Mouse (Mus musculus) urinary bladder, postnatal 25 days (tissue): ENCODE measurements around the gene Draxin.
A peak's percentile ranks its signal among the peaks of the same experiment; 100 is the strongest.
"Not testable (repeated sequence)": the region's sequence is repeated elsewhere in the genome, so short reads cannot be mapped to it uniquely, and the experiment has no call there.

Experiments used
- DNase-seq: peaks from one replicate; pipeline ENCODE4 v3.0.0; 2022; ENCODE audit warnings: low spot score

Gene Draxin

DNA sequence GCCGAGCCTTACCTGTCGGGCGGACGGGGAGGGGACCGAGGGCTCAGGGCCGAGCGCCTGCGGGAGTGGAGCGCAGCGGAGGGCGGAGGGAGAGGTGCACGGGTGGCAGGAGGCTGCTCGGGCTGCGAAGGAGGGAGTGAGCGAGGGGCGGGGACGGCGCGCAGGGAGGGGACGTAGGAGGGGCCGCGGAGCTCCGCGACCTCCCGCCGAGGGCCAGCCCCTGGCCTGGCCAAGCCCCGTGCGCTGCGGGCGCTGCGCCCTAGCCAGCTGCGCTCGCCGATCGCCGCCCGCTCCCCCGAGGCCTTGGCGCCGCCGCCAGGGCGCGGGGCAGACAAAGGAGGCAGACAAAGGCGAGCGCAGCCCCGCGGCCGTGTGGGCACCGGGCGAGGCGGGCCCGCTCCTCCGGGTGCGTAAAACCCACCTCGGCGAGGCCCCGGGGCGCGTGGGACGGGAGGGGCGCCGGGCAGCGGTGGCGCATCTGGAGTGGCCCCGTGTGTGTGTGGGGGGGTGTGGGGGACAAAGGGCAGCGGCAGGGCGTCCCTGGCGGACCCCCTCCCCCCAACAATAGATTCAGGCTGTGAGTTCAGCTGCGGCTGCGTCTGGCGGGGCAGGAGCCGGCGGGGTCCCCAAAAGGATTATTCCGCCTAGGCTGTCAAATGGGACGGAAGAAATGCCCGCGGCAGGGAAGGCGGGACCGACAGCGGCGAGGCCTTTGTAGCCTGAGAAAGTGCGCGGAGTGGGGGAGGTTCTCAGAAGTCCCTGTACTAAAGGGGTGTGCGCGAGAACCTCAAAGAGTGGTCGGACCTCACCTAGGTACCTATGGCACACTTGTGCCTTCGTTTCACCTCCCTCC is at the start of gene Draxin:
Gene Draxin (minus strand): TSS at position 138 of the 853 bp plus-strand sequence.
- no peak for DNase-seq

DNA sequence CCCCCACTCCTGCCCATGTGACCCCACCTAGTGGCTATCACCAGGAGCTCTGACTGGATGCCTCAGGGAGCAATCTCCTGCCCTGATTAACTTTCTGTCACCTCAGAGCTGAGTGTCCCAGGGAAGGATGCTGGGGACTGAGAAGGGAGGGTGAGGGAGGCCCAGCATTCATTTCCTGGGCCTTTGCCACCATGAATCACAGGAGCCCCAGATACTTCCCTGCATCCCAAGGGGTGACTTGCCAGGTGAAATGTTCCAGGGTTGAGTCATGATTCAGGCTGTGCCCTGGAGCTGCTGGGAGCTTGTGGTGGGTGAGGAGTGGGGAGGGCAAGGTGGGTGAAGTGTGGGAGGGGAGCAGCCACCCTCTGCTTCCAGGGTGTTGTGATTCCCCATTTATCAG is 47.2 kb upstream of the Draxin start:
- no peak for DNase-seq

DNA sequence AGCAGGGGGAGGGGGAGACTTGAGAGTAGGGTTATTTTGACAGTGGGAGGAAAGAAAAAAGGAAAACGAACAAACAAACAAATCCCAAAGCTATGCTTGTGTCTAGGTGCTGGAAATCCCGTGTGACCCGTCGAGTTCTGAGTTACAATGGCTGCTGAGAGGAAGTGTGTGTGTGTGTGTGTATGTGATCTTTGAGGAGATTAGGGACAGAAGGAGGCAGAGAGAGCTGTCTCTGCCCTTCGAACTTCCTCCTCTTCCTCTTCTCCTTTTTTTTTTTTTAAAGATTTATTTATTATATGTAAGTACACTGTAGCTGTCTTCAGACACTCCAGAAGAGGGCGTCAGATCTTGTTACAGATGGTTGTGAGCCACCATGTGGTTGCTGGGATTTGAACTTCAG is 46.1 kb upstream of the Draxin start:
- not testable (repeated sequence) for DNase-seq

DNA sequence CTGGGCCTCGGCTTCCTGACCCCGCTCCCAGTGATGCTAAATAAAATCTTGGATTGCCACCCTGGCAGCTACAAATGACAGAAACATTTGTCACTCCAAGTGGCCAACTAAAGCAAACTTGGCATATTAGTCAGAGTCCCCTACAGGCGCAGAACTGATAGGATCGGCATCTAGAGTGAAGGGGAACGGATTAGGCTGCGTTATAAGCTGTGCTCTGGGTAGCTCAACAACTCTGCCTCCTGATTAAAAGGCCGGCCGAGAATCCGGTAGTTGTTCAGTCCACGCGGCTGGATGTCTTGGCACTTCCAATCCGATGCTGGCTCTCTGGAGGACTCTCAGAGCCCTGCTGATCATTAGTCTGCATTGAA is 44.0 kb upstream of the Draxin start:
- DNase-seq = no peak

DNA sequence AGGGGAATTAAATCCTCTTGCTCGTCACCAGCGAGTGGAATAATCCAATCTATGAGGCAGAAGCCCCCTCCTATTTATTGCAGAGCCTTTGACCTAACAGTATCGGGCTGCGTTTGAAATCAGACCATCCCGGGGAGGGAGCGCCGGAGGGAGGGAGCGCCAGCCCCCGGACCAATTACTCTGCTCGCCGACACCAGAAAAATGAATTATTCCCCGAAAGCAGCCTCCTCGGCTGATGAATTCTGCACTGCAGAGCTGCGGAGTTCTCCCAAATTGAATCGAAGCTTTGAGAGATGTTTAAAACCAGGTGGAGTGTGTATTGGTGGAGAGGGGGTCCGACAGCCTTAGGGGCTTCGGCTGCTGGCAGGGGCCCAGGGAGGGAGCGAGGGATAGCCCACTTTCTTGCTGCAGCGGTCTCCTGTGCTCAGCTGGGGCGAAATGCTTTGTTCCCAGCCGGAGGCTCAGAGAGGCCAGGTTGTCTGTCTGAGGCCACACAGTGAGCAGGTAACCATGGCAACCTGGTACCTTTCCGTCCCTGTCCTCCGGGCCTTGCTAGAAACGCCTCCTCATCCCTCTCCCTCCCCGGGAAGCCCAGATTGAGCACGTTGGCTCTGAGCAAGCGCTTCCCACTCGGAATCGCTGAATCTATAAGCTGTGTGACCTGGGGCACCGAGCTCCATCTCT is 43.5 kb upstream of the Draxin start:
- no peak for DNase-seq

DNA sequence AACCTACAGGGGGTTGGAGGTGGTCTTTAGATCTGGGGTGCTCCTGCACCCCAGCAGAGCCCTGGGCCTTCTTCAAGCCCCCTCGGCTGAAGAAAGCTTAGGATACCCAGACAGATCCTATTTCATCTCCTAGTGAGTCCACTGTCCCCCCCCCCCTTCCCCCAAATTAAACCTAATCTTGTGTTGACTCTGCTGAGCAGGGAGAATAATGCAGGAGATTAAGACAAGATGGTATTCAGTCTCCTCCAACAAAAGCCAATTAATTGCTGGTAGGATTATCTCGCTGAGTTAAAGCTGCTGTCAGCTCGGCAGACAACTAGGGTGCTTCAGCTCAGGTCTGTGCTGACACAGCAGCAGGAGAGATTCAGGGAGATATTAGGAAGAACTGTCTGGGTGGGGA is 40.8 kb upstream of the Draxin start:
- DNase-seq = no peak

DNA sequence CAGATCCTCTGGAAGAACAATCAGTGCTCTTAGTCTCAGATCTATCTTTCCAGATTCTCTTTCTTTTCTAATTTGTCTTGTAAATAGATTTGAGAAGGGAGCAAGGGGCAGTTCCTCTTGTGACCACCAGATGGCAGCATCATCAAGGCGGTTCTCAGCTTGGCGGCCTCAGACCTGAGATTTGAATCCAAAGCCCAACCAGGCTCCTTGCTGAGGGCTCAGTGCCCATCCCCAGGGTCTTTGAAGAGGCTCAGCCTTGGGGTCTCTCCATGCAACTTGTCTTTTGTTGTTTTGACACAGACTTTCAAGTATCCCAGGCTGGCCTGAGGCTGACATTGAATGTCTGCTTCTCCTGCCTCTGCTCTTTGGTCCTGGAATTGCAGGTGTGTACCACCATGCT is 40.3 kb upstream of the Draxin start:
- DNase-seq = peak; percentile 48

DNA sequence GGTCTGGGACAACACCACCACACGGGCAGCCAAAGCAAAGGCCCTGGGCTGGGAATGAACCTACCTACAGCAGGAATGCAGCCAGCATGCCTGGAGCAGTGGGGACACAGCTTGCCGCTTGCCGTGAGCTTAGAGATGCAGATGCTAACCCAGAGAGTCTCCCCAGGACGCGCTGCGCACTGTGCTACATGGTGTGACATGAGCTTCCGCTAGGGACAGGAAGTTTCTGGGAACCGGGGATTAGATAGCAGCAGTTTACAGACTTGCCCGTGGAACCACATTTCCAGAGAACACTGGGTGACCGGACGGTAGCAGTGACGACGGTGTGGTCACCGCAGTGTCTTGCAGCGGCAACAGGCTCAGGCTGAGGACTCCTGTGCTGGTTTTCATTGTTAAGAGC is 39.1 kb upstream of the Draxin start:
- no peak for DNase-seq

DNA sequence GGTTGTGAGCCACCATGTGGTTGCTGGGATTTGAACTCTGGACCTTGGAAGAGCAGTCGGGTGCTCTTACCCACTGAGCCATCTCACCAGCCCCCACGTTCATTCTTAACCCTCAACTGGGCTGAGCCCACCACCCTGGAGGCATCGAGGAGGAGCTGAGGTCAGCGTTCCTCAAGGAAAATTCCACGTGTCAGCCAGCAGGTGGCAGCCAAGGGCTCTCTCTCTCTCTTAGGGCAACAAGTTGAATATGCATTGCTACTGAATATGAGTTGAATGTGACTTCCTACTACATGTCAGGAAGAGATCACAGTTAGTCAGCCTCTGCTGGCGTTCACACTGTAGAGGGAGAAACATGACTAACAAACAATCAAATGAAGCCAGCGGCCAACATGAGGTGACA is 37.8 kb upstream of the Draxin start:
- peak; percentile 61 for DNase-seq

DNA sequence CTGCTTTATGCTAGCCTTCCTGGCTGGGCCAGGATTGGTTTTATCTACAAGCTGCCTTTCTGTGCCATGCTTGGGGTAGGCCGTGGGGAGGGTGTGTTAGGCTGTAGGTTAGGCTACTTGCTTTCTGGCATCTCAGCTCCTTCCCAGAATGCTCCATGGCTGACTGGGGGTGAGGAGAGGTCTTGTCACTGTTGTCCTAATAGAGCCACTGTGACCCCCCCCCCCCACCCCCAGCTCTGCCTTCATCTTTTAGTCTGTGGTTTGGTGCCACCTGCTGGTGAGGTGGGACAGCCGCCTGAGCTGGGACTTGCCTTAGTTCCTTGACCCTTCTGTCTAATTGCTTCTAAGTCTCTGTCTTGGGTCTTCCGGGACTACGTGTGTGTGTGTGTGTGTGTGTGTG is 36.5 kb upstream of the Draxin start:
- DNase-seq = peak; percentile 77

DNA sequence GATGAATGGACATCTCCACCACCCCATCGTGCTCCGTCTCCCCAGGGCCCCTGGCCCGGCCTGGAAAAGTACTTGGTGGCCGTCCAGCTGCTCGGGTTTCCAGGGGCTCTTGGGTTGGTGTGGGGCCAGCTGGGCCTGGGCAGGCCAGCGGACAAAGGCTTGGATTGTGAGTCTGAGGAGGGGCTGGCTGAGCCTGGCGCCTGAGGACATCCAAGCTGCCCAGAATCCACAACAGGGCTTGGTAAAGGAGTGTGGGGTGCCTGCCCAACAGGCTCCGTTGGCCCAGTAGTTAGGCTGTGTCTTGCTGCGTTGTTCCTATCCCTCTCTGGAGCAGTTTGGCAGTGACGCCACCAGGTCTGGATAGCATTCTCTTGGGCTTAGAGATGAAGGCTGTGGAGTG is 35.9 kb upstream of the Draxin start:
- DNase-seq = no peak

DNA sequence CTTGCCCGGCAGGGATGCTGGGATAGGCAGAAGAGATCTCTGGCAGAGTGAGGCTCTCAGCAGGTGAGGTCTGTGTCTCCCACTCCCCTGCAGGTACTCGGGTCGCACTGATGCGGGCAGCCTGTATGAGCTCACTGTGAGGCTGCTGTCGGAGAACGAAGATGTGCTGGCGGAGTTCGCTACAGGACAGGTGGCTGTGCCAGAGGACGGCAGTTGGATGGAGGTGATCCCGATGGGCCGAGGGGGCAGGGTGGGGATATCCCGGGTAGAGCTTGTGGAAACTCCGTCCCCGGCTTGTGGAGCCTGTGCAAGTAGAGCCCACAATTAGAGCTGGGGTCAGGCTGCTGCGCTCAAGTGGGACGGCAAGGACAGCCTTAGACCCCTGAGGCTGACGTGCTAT is 35.1 kb upstream of the Draxin start:
- DNase-seq = no peak

DNA sequence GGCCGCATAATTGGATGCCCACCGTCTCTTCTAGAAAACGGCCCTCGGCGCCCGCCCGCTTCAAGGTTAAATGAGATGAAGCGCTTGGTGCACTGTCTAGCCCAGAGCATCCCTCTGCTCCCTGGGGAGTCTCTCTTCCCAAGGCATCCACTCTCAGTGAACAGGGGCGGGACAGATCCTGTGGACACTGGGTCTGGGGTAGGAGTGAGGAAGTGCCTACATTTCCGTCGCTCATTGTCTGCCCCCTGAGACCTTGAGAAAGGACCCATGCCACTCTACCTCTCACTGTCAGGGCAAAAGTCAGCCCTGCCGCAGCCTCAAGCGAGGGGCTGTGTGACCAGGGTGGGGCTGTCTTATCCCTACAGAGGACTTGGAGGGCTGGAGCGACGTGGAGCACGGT is 34.0 kb upstream of the Draxin start:
- DNase-seq = no peak

DNA sequence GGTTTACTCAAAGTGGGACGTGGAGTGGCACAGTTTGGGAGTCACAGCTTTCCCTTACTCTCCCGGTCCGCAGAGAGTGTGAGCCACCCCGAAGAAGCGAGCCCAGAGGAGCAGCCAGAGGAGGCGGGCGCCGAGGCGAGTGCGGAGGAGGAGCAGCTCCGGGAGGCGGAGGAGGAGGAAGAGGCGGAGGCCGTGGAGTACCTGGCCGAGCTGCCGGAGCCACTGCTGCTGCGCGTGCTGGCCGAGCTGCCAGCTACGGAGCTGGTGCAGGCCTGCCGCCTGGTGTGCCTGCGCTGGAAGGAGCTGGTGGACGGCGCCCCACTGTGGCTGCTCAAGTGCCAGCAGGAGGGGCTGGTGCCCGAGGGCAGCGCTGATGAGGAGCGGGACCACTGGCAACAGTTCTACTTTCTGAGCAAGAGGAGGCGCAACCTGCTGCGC is 33.5 kb upstream of the Draxin start:
- peak; percentile 63 for DNase-seq

DNA sequence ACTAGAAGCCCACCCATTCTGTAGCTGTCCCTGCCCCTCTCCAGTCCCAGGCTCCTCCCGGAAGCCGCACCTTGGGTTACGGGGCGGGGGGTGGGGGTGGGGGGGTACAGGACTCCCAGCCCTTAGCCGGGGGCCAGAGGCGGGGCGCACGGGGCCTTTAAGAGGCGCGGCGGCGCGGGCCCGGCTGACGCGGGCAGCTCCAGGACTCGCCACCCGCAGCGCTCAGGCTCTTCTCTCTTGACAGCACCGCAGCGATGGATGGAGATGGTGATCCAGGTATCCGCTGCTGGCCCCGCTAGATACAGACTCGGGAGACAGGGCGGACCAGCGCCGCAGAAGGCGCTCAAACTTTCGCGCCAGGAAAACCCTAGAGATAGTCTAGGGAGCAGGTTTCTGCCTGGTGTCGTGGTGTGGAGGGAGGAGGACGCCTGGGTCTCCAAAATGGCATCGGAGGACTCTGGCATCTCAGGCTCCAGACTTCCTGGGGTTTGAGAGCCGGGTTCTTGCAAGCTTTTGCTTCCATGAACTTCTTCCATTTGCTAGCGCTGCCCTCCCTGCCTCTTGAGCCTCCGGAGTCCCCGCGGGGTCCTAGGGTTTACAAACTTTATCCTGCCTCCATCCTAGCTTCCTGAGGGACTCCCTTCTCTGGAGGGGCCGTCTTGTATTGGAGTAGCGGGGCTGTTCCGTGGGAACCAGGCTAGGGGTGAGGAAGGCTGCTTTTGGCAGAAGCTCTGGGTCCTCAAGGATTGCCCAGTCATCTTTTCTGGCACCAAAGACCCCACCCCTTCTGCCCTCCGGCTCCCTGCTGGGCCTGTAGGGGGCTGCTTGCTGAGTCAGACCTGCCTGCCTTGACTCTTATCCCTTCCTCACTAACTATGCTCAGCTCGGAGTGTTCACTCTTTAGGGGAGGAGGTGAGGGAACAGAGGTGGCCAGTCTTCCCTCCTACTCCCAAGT is 30.2 kb upstream of the Draxin start, which contains the start of the genes Fbxo44 and Fbxo2:
Gene Fbxo44 (minus strand): TSS at position 47 of the 955 bp plus-strand sequence.
Gene Fbxo2 (plus strand): TSS at position 186 of the 955 bp plus-strand sequence.
- DNase-seq = no peak

DNA sequence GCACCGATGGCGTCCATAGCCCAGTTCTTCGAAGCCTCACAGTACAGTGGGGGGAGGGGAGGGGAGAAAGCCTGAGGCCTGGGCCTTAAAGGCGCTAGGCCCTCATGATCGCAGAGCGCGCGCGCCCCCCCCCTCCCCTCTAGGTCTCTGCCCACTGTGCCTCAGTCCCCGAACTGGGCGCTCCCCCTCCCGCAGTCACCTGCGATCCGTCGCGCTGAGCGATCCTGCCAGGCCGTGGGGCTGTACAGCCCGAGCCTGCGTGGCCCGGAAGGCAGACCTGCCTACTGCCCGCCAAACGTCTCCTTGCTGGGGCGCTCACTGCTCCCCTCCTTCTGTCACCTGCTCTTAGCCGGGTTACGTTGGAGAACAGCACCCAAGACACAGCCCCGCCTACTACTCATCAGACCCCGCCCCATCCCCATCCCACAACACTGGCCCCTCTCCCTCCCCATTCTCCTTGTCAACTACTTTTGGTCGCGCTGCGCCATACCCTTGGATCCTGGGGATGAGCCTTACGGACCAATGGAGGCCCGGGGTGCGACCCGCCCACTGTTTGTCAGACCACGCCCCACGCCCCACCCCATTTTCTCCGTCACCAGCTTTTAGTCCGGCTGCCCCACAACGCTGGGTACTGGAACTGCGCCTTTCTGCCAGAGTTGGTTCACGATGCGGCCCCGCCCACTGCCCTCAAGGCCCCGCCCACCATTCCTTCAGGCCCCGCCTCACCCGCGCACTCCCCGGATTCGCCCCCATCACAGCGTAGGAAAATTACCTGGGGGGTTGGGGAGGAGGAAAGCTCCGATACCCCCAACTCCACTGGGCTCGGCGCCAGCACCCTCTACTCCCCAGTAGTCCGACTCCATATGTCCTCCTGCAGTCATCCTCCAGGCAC is 29.3 kb upstream of the Draxin start:
- DNase-seq = peak; percentile 84

DNA sequence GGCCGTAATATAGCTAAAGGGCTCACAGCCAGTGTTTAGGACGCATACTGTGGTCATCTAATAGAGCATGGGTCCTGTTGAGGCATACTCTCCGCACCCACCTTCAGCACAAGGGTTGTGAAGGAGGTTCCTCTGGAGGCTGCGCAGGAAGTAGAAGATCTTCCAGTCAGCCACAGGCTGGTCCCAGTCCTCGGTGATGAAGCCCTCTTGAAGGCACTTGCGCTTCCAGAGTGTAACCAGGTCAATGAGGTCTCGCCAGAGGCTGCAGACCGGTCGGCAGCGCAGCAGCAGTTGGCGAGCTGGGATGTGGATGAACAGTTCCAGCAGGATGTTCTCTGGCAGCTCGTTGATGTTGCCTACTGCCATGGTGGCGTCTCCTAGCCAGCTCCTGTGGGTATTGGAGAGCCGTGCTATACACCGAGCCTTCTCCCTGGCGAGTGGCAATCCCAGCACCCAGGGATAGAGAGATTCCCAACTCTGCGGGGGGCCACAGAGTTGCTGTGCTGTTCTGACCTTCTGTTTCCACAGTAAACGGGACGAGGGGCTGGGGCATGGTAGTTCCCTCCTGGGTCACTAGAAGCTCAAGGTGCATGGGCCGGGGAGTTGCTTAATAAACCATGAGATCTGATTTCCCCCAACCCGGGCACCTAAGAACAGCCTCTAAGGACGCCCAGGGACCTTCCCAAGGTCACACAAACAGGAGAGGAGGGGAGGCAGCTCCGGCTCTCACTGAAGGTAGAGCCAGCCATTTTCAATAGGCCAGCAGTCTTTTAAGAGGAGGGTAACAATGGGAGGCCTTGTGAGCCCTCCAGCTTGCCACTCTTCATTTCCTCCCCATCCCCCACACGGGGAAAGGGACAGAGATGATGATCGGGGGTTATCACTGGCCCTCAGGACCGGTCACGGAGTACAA is 28.2 kb upstream of the Draxin start:
- DNase-seq = no peak

DNA sequence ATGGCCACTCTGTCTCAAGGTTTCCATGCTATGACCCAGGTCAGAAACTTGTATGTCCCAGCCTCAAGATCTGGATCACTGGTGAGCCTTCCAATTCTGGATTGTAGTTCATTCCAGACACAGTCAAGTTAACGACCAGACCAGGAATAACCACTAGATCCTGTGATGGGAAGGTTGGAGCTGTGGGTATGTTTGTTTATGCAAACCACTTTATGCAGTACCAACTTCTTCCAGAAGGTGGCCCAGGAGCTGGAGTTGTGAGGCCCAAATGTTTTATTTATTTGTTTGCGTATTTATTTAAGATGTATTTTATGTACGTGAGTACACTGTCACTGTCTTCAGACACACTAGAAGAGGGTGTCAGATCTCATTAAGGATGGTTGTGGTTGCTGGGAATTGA is 24.5 kb upstream of the Draxin start:
- no peak for DNase-seq

DNA sequence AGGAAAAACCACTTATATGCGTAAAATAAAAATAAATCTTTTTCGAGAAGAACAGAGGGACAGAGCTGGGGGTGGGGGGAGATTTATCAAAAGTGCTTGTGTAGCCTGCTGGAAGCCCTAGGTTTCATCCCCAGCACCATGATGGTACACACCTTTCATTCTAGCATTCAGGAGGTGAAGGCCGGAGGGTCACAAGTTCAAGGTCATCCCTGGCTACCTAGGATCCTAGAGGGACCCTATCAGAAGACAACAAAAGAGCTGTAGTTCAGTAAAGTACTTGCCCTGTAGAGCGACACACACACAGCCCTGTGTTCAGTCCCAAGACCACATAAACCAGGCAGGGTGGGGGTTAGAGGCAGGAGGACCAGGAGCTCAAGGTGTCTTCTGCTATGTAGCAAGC is 23.5 kb upstream of the Draxin start:
- no peak for DNase-seq

DNA sequence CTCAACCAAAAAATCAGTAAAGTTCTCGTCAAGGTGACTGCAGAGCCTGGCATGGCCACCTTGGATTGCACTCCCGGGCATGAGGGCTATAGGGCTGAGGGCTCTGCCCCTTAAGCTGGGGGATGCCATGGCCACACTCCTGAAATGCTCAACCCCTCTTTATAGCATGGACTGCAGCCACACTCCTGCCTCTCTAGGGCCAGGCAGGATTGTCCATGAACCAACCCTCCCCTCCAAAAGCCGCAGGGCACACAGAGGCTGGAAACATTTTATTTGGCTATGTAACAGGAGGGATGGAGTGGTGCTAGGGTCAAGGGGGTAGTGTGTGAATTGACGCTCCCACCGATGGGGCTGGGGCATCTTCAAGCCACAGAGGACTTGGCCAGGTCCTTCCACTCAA is 22.0 kb upstream of the Draxin start:
- DNase-seq = no peak
